Mouse (Mus musculus) G1E (cell line): ENCODE measurements around the gene Nfatc2.

ENCODE experiments used
- CTCF ChIP-seq: IDR thresholded peaks from 2 replicates; pipeline ENCODE4 v1.5.1; 2012; ENCODE audit warnings: low read depth, low read length, inconsistent platforms, mixed read lengths
- GATA1 ChIP-seq: IDR thresholded peaks from 2 replicates; pipeline ENCODE4 v1.6.1; 2012; ENCODE audit warnings: borderline replicate concordance, low read length, inconsistent platforms, mixed read lengths

GRCm38 (mm10) chr2:168517774-168518173 lies 83.7 kb downstream of the Nfatc2 start:
- no peak for TF ChIP-seq CTCF
- TF ChIP-seq GATA1 = no peak
